Mouse (Mus musculus) liver, embryonic 13.5 days (tissue): ENCODE data around the gene Gm21818. TPM values are rescaled to one million over a fixed set of nuclear protein-coding genes. Genes with fewer than 3 reads are reported as not detected.

Experiments used
- polyA plus RNA-seq: library from polyadenylated mRNA; unstranded; fragments of >200 nt; fragmentation: Nextera tagmentation; extraction: Ambion mirVana; gene quantifications from 2 replicates; pipeline ENCODE4 v1.2.1, GENCODE M21; 2015

Gm21818 gene
- polyA plus RNA-seq, 1 experiment from 2014 or later, result not detected

Other genes starting within 250 kb of the Gm21818 start
- gene Gm21761, start 243.2 kb upstream of the Gm21818 start, polyA plus RNA-seq, result not detected in 2 replicates
- not detected in 2 replicates for gene B020031M17Rik, start 221.6 kb upstream of the Gm21818 start, polyA plus RNA-seq
- gene Gm36079, start 145.4 kb upstream of the Gm21818 start, polyA plus RNA-seq, result not detected in 2 replicates
- gene Gm21188, start 120.2 kb upstream of the Gm21818 start, polyA plus RNA-seq, result 0.14 and 0.15 TPM in 2 replicates
- gene Gm20767, start 32.2 kb upstream of the Gm21818 start, polyA plus RNA-seq, result not detected in 2 replicates
- not detected in 2 replicates for gene Gm21762, start 43.5 kb downstream of the Gm21818 start, polyA plus RNA-seq
- not detected in 2 replicates for gene Gm21731, start 66.7 kb downstream of the Gm21818 start, polyA plus RNA-seq
- gene AF067061, start 90.7 kb downstream of the Gm21818 start, polyA plus RNA-seq, result not detected in 2 replicates
- 0.51 and 0.56 TPM in 2 replicates for gene BC147527, start 128.0 kb downstream of the Gm21818 start, polyA plus RNA-seq
- gene Tcstv3, start 144.4 kb downstream of the Gm21818 start, polyA plus RNA-seq, result not detected in 2 replicates